Mouse (Mus musculus) CH12.LX (cell line): ENCODE measurements around the gene Ugt1a8.

ENCODE experiments used
- CTCF ChIP-seq, 2 experiments: IDR thresholded peaks in 1 of 2; conservative IDR thresholded peaks in 1 of 2; 2 replicates each; pipeline ENCODE4 v1.5.1; 2011 to 2012; ENCODE audit warnings: low read depth in 2 of 2, low read length in 2 of 2, improper control_type of control experiment in 1 of 2, inconsistent platforms in 1 of 2, mild to moderate bottlenecking in 1 of 2, moderate library complexity in 1 of 2
- EP300 ChIP-seq: IDR thresholded peaks from 2 replicates; pipeline ENCODE4 v1.6.1; 2011; ENCODE audit warnings: low read length, improper control_type of control experiment
- NRF1 ChIP-seq: IDR thresholded peaks from 2 replicates; pipeline ENCODE4 v1.6.1; 2014; ENCODE audit warnings: low read depth, mild to moderate bottlenecking, inconsistent platforms, low read length, improper control_type of control experiment, moderate library complexity
- POLR2A ChIP-seq: IDR thresholded peaks from 2 replicates; pipeline ENCODE4 v1.6.1; 2011; ENCODE audit warnings: low read depth, mild to moderate bottlenecking, improper control_type of control experiment, low read length
- POLR2AphosphoS2 ChIP-seq: IDR thresholded peaks from 2 replicates; pipeline ENCODE4 v1.6.1; 2011; ENCODE audit warnings: low read depth, low read length, improper control_type of control experiment
- TBP ChIP-seq: conservative IDR thresholded peaks from 2 replicates; pipeline ENCODE4 v1.6.1; 2011; ENCODE audit warnings: low read depth, low read length, improper control_type of control experiment
- USF2 ChIP-seq: conservative IDR thresholded peaks from 2 replicates; pipeline ENCODE4 v1.6.1; 2011; ENCODE audit warnings: low read depth, low read length, improper control_type of control experiment

DNA sequence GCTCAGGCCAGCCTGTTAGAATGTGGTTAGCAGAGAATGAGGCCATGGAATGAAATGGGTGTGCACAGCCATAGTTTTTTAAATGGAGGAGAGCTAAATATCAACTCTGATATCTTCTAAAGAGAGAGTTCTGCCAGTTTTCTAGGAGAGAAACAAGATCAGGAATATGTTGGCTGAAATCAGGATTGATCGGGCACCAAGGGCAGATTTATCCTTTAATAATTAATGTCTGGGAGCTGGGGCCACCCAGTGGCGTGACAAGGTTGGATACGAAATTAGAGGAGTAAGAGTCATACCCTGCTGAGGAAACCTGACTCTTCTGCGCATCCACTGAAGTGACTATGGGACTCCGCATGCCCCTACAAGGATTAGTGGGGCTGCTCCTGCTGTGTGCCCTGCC is 78.1 kb downstream of the Ugt1a8 start, which contains the start of gene Ugt1a5:
- TF ChIP-seq EP300 (no peak), POLR2AphosphoS2 (no peak), NRF1 (no peak), CTCF (conservative IDR thresholded peaks at IDR 0.05 in 1 of 2, IDR thresholded peaks at IDR 0.05 in 1 of 2; ENCODE audit: low read depth in 2 of 2, low read length in 2 of 2) (no peak), USF2 (no peak), POLR2A (no peak), TBP (no peak)
